Mouse (Mus musculus) G1E (cell line): ENCODE measurements around the gene Krt36.

Experiments used
- CTCF ChIP-seq: IDR thresholded peaks from 2 replicates; pipeline ENCODE4 v1.5.1; 2012; ENCODE audit warnings: low read depth, low read length, inconsistent platforms, mixed read lengths
- GATA1 ChIP-seq: IDR thresholded peaks from 2 replicates; pipeline ENCODE4 v1.6.1; 2012; ENCODE audit warnings: borderline replicate concordance, low read length, inconsistent platforms, mixed read lengths
- GATA2 ChIP-seq: IDR thresholded peaks from 2 replicates; pipeline ENCODE4 v1.6.1; 2012; ENCODE audit warnings: low read depth, low read length, inconsistent platforms, borderline replicate concordance
- POLR2AphosphoS5 ChIP-seq: IDR thresholded peaks from 2 replicates; pipeline ENCODE4 v1.6.1; 2012; ENCODE audit warnings: low read depth, low read length, inconsistent platforms; ENCODE audit not compliant: insufficient replicate concordance
- TAL1 ChIP-seq: conservative IDR thresholded peaks from 2 replicates; pipeline ENCODE4 v1.6.1; 2012; ENCODE audit warnings: low read depth, low read length, inconsistent platforms, mixed read lengths

DNA sequence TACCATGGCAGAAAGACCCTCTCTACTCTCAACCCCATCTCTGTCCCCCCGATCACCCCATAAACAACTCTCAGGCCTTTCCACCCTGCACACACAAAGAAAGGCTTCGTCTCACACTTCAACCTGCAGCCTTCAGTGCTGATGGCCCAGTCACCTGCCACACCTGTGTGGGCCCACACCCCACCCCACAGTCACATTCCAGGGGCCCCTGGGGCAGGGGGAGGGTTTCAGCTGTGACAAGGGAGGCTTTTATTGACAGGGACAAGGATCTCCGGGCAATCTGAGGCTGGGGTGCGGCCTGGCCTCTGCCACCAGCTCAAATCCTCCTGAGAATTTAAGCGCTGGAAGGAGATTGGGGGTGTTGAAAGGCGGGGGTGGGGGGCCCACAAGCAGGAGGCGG lies 33.4 kb upstream of the Krt36 start:
- TF ChIP-seq CTCF (no peak), GATA1 (no peak), POLR2AphosphoS5 (no peak), GATA2 (no peak), TAL1 (no peak)
